Mouse (Mus musculus) ovary, adult 18-20 months (tissue): ENCODE measurements around the gene Gpank1.

Experiments used
- DNase-seq: peaks from one replicate; pipeline ENCODE4 v3.0.0; 2022; ENCODE audit warnings: low spot score, mixed read lengths

Gpank1 gene

GRCm38 (mm10) chr17:35131500-35132173, 10.4 kb downstream of the Gpank1 start, which contains the start of gene Apom:
Gene Apom (minus strand): TSS chr17:35132050.
- no peak for DNase-seq

- no peak for DNase-seq
Observed at GRCm38 (mm10) chr17:35132174-35132560, 10.9 kb downstream of the Gpank1 start.

- no peak for DNase-seq
Observed at GRCm38 (mm10) chr17:35133517-35133916, 12.3 kb downstream of the Gpank1 start.

GRCm38 (mm10) chr17:35134801-35135590, 13.7 kb downstream of the Gpank1 start, which contains the start of gene Bag6:
Gene Bag6 (plus strand): TSS chr17:35135178.
- peak; percentile 87 for DNase-seq

- DNase-seq = no peak
Observed at GRCm38 (mm10) chr17:35135591-35136320, 14.5 kb downstream of the Gpank1 start.

- DNase-seq = no peak
Observed at GRCm38 (mm10) chr17:35139269-35139668, 18.0 kb downstream of the Gpank1 start.

GRCm38 (mm10) chr17:35140490-35140996, 19.3 kb downstream of the Gpank1 start:
- no peak for DNase-seq

- DNase-seq = peak; percentile 87
Observed at GRCm38 (mm10) chr17:35141971-35142370, 20.7 kb downstream of the Gpank1 start.

- DNase-seq = no peak
Observed at GRCm38 (mm10) chr17:35146139-35146538, 24.9 kb downstream of the Gpank1 start.

GRCm38 (mm10) chr17:35147348-35147747, 26.1 kb downstream of the Gpank1 start:
- no peak for DNase-seq

GRCm38 (mm10) chr17:35147922-35148639, 26.8 kb downstream of the Gpank1 start:
- DNase-seq = no peak

- DNase-seq = no peak
Observed at GRCm38 (mm10) chr17:35152121-35152520, 30.9 kb downstream of the Gpank1 start.

- DNase-seq = no peak
Observed at GRCm38 (mm10) chr17:35153077-35153476, 31.8 kb downstream of the Gpank1 start.

- DNase-seq = no peak
Observed at GRCm38 (mm10) chr17:35153931-35154330, 32.7 kb downstream of the Gpank1 start.

GRCm38 (mm10) chr17:35154616-35155015, 33.4 kb downstream of the Gpank1 start:
- no peak for DNase-seq

- DNase-seq = no peak
Observed at GRCm38 (mm10) chr17:35155451-35155850, 34.2 kb downstream of the Gpank1 start.

- no peak for DNase-seq
Observed at GRCm38 (mm10) chr17:35156461-35157200, 35.4 kb downstream of the Gpank1 start.

- DNase-seq = no peak
Observed at GRCm38 (mm10) chr17:35157254-35157653, 36.0 kb downstream of the Gpank1 start.

GRCm38 (mm10) chr17:35157661-35158175, 36.5 kb downstream of the Gpank1 start:
- no peak for DNase-seq

GRCm38 (mm10) chr17:35158850-35159593, 37.8 kb downstream of the Gpank1 start:
- DNase-seq = no peak
